Mouse (Mus musculus) small intestine, adult 2 months (tissue): Measurements from ENCODE around the gene Bcan. TPM values are rescaled to one million over a fixed set of nuclear protein-coding genes. Genes with fewer than 3 reads are reported as not detected.

ENCODE experiments used
- H3K27ac ChIP-seq: fragments of 200-500 bp; 2 replicates; pipeline ENCODE4 v1.5.1; 2012; ENCODE audit warnings: low read depth, low read length, control low read depth, inconsistent platforms; ENCODE audit not compliant: insufficient read depth
- H3K27me3 ChIP-seq: fragments of 200-500 bp; 2 replicates; pipeline ENCODE4 v1.6.1; 2012; ENCODE audit warnings: mild to moderate bottlenecking, moderate library complexity, low read length, inconsistent platforms; ENCODE audit not compliant: control insufficient read depth, insufficient read depth
- H3K36me3 ChIP-seq: fragments of 200-500 bp; 2 replicates; pipeline ENCODE4 v1.6.1; 2012; ENCODE audit warnings: mild to moderate bottlenecking, low read length, control low read depth, inconsistent platforms; ENCODE audit not compliant: control insufficient read depth, insufficient read depth
- H3K4me1 ChIP-seq: fragments of 200-500 bp; 2 replicates; pipeline ENCODE4 v1.6.1; 2012; ENCODE audit warnings: low read length, inconsistent platforms, mixed read lengths; ENCODE audit not compliant: control insufficient read depth, insufficient read depth, insufficient read length
- H3K4me3 ChIP-seq: fragments of 200-500 bp; 2 replicates; pipeline ENCODE4 v1.5.1; 2012; ENCODE audit warnings: low read depth, mild to moderate bottlenecking, control low read depth, inconsistent platforms, low read length, moderate library complexity
- CTCF ChIP-seq: fragments of 200-500 bp; IDR thresholded peaks from 2 replicates; pipeline ENCODE4 v1.5.1; 2012; ENCODE audit warnings: low read depth, mild to moderate bottlenecking, control low read depth, inconsistent platforms, low read length, moderate library complexity, mixed read lengths; ENCODE audit not compliant: insufficient replicate concordance, insufficient read length; ENCODE audit errors: extremely low read depth
- POLR2A ChIP-seq: fragments of 200-500 bp; IDR thresholded peaks from 2 replicates; pipeline ENCODE4 v1.6.1; 2012; ENCODE audit warnings: low read depth, mild to moderate bottlenecking, control low read depth, inconsistent platforms, low read length, moderate library complexity
- WGBS: fragments of 180-500 bp; shearing (Covaris S2); methylation state at CpG from one replicate; pipeline ENCODE4 v1.1.7; 2018; 5-methylcytosine and 5-hydroxymethylcytosine counted together
- polyA plus RNA-seq: library from polyadenylated mRNA; depleted of rRNA; stranded (reverse); fragments of >200 nt; gene quantifications from 2 replicates; pipeline ENCODE4 v1.2.3, GENCODE M21; 2012

Gene Bcan
- polyA plus RNA-seq, 1 experiment: 0.04 TPM

DNA sequence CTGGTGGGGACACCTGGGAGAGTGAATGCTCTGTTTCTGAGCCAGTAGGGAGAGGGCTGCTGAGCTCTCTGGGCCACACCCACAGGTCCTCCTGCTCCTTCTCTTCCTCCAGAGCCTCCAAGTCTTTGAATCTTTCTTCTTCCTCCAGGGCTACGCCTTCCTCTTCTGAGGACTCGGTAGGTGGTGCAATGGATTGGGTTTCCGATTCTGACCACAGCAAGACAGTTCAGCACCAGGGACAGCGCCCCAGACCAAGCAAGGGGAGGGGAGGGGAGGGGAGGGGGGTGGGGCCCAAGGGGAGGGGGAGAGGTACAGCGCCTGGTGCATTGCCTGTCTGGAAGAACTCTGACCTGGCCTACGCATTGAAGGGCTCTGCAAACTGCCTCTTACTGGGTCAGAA lies 6.6 kb downstream of the Bcan start:
- Histone ChIP-seq H3K4me1 (peaks cover 5% of the 10 kb centered on the region), H3K27ac (no peak overlapping the region), H3K27me3 (peaks cover 29% of the 10 kb centered on the region), H3K36me3 (no peaks in the 10 kb centered on the region), H3K4me3 (no peak overlapping the region)
- WGBS: 2% methylated on average over 6 of the region's 6 CpGs
- TF ChIP-seq POLR2A (no peak), CTCF (no peak)

DNA sequence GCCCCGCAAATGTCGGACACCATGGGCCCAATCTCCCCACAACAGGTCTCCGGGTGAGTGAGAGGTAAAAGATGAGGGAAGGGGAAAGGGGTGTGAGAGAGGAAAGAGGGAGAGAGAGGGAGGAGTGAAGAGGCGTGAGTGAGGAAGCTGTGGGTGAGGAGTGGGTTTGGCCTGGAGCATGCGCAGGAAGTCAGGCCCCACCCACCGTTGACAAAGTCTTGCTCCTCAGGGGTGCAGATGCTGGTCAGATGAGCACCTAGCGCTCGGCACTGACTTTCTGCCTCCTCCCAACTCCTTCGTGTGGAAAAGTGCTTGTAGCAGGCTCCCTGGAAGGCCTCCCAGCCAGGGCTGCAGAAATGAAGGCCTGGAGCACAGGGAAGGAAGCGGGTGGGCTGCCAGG lies 10.1 kb downstream of the Bcan start:
- 29% methylated on average over 10 of the region's 10 CpGs for WGBS
- Histone ChIP-seq H3K36me3 (no peaks in the 10 kb centered on the region), H3K4me1 (no peaks in the 10 kb centered on the region; the same call in 1 of the 2 replicates), H3K4me3 (no peak overlapping the region), H3K27me3 (peaks cover 4% of the 10 kb centered on the region; the same call in 1 of the 2 replicates), H3K27ac (no peak overlapping the region)
- no peak for TF ChIP-seq POLR2A
- no peak for TF ChIP-seq CTCF

DNA sequence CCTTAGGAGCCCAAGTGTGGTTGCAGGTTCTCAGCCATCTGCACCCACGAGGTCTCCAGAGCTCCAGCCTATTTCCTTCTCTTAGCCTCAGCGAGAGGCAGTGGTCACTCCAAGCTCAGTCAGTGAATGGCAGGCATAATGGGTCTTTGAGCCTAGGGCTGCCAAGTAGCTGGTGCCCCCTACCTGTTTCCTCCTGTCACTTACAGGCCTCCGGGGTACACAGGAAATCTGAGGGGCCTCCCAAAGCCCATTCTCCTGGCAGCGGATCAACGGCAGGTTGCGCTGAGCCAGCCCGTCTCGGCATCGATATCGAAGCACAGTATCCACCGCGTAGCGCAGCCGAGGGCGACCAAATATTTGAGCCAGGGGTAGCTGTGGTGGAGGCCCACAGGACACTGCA lies 12.0 kb downstream of the Bcan start:
- H3K27me3 ChIP-seq: peaks cover 4% of the 10 kb centered on the region; the same call in 1 of the 2 replicates
- 11% methylated on average over 15 of the region's 15 CpGs for WGBS
- peak overlapping the region; percentile 38 for H3K4me3 ChIP-seq
- TF ChIP-seq POLR2A (no peak), CTCF (no peak)
- no peak overlapping the region for H3K27ac ChIP-seq
- H3K36me3 ChIP-seq: no peaks in the 10 kb centered on the region
- H3K4me1 ChIP-seq: peaks cover 2% of the 10 kb centered on the region; the same call in 1 of the 2 replicates

DNA sequence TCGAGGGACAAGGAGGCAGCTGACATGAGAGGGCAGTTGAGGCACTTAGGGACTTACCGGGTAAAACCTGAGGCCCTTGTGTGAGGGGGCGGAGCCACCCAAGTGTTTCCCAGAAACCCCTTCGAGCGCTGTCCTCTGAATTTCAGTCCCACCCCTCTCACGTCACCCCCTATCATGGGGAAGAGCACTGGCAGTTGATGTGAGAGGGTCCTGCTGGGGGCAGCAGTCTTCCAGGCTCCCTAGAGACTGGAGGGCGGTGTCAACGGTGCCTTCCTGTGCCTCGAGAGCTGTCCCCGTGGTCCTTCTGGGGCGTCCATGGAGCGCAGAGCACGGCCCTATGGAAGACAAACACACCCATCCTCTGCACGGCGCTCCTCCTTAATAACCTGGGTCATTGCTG lies 12.4 kb downstream of the Bcan start:
- Histone ChIP-seq H3K4me3 (peak overlapping the region; percentile 38), H3K4me1 (peaks cover 5% of the 10 kb centered on the region), H3K36me3 (no peaks in the 10 kb centered on the region), H3K27ac (no peak overlapping the region), H3K27me3 (peaks cover 4% of the 10 kb centered on the region; the same call in 1 of the 2 replicates)
- TF ChIP-seq POLR2A (no peak; the same call in 1 of the 2 replicates), CTCF (no peak)
- WGBS: 1% methylated on average over 15 of the region's 15 CpGs

DNA sequence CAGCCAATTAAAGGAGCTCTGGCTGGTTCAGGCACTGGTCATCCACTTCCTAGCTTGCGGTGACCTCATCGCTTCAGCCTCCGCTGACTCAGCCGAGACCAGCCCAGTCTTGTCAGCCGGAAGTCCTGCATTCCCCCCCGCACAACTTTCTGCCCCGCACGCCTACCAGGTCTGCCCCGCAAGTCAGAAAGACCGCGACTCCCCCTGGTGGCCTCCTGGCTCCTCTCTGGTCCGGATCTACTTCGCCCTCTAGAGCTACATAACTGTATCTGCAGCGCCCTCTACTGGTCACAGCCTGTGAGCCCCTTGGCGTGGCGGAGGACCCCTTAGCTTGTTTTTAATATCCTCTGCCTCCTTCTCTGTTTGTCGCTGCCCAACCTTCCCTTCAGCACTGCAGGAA lies 13.2 kb downstream of the Bcan start:
- TF ChIP-seq CTCF: peak; percentile 99
- no peak for TF ChIP-seq POLR2A
- Histone ChIP-seq H3K36me3 (no peaks in the 10 kb centered on the region), H3K4me3 (peak overlapping the region; percentile 32), H3K4me1 (peaks cover 13% of the 10 kb centered on the region), H3K27me3 (peaks cover 4% of the 10 kb centered on the region; the same call in 1 of the 2 replicates), H3K27ac (no peak overlapping the region)
- WGBS: under 1% methylated on average over 17 of the region's 17 CpGs

DNA sequence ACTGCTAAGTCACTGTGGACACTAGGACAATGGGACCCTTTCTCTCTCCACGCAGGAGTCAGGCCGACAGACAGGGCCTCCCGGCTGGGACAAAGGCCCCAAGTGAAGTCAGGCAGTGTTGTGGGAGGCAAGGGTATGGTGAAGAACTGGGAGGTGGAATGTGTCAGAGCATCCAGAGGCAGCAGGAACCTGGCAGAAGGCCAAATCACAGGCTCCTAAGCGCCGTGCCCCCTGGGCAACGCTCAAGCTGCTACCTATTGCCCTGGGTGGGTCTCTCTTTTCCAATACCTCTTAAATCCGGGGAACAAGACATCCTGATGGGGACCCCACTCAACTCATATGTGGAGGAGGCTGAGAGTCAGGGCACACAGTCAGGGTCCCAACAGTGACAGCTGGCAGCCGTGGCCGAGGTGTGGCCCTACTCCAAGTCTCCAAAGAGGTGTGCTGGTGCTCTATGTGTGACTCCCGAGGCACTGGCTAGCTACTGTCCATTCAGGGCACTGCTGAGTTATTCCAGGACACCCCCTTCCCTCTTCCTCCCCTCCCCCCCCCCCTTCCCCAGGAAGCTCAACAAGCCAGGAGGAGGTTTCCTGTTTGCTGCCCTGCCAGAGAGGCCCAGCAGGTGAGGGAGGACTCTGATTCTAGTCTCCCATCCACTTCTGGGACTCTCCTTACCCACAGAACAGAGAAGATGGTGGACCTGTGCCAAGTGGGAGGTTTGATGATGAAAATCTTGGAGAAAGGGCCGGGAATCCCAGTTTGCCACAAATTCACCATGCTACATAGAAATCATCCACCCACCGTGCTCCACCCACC lies 14.3 kb downstream of the Bcan start:
- 47% methylated on average over 12 of the region's 12 CpGs for WGBS
- no peaks in the 10 kb centered on the region for H3K36me3 ChIP-seq

DNA sequence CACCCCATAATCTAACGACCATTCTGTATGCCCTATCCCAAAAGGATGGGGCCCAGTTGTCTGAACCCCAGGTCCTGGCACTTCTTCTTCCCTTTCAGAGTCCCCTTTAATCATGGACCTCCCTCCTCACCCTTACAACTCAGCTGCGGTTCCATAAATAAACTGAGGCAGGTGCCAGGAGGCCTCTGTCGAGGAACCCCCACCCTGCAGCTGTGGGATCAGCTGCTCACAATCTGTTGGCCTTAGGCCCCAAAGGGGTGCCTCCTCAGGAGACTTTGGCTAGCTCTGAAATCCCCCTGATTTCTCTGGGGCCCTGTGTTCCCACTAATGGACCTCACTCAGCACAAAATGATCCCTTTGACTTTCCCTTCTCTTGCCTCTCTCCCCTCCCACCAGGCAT lies 15.9 kb downstream of the Bcan start:
- Histone ChIP-seq H3K27me3 (0 out of 2 replicates have a peak, but pooled peaks cover 4% of the 10 kb centered on the region), H3K4me1 (peaks cover 16% of the 10 kb centered on the region), H3K36me3 (no peaks in the 10 kb centered on the region), H3K4me3 (no peak overlapping the region), H3K27ac (no peak overlapping the region)
- WGBS: 34% methylated on average over 3 of the region's 3 CpGs
- TF ChIP-seq CTCF (no peak), POLR2A (no peak)

More for the DNA sequence above, 14.3 kb downstream of the Bcan start:
- Histone ChIP-seq H3K4me1 (peaks cover 16% of the 10 kb centered on the region), H3K27ac (no peak overlapping the region), H3K27me3 (peaks cover 4% of the 10 kb centered on the region; the same call in 1 of the 2 replicates), H3K4me3 (no peak overlapping the region)
- TF ChIP-seq POLR2A (no peak), CTCF (no peak)
